Mouse (Mus musculus): ENCODE measurements around the gene Mier2.

Mier2 gene

DNA sequence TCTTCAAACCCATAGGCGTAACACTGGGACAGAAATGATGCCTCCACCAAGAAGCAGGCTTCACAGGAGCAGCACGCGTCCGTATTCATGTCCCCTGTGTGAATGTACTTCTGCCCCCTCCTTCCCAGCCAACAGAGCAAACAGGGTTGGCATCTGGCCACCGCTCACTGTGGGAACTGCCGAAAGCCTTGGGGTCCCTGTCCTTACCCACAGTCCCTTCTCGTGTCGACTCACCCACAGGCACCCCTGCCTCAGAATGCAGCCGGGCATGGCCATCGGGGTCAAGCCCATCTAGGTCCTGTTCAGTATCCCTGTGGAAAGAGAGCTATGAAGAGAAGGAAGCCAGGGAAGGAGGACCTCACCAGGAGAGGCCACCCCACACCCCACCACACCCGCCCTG, 12.8 kb downstream of the Mier2 start:
- no peak for ATAC-seq (ENCODE audit: insufficient number of reproducible peaks, low FRiP score, low TSS enrichment)

DNA sequence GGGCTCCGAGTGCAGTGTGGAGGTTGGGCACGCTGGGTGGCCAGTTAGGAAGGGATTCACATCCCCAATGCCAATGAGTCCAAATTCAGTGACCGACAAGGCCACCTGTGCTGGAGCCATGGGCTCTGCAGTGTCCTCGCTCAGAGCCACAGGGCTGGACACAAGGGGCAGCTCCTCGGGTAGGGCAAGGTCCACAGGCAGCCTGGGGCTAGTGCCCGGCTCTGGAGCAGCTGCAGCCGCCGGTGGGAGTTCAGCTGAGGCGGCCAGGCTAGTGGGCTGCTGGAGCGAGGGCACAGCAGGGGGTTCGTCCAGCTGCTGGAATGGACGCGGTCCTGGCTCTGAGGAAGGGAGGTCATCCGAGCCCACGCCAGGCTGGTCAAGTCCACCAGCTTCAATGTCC, 13.5 kb downstream of the Mier2 start:
- no peak for ATAC-seq (ENCODE audit: insufficient number of reproducible peaks, low FRiP score, low TSS enrichment)

GRCm38 (mm10) chr10:79540746-79541145, 14.3 kb downstream of the Mier2 start:
- ATAC-seq (ENCODE audit: insufficient number of reproducible peaks, low FRiP score, low TSS enrichment), result no peak

DNA sequence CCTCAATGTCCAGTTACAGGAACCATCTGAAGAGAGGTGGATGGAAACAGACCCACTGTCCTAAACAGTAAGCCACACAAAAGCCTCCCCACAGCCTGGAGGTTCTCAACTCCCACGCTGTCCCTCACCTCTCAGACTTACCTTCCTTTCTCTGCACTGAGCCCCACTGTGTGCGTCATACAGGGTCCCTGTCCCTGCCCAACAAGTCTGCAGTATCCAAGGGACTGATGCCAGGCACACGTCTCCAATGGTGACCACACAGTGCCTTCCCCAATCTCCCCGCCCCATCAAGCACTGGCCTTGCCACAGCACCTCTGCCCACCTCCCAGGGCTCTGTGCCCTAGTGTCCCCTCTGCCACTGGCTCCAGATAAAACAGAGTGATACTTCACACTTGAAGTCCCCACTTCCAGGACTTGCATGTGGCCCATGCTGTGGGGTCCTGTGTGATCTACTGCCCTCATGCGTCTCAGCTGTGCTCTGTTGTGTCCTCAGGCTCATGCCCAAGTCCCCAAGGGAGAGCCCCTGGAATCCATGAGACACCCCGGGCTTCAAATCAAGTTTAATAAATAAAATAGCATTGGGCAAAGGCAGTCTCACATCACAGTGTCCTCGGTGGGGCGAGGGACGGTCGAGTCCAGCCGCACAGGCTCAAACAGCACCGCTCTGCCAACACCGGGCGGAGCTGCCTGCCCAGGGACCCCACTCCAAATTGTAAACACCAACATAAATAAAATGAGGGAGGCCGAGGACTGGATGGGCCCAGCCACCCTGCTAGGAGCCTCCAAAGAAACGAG, 15.1 kb downstream of the Mier2 start:
- no peak for ATAC-seq (ENCODE audit: insufficient number of reproducible peaks, low FRiP score, low TSS enrichment)

DNA sequence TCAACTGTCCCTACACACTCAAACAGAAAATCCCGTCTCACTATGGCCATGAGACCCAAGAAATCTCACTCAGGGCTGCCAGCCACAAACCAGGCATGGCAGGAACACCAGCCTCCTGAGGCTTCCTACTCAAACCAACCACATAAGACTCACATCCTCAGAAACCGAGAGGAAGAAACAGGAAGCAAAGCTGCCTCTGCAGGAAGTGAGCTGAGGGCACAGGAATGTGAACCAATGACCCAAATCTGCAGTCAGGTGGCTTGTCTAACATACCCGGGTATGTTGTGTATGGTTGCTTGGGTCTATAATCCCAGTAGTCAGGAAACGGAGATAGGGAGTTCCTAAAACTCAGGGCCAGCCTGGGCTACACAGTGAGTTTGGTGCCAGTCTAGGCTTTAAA, 16.1 kb downstream of the Mier2 start:
- no peak for ATAC-seq (ENCODE audit: insufficient number of reproducible peaks, low FRiP score, low TSS enrichment)

DNA sequence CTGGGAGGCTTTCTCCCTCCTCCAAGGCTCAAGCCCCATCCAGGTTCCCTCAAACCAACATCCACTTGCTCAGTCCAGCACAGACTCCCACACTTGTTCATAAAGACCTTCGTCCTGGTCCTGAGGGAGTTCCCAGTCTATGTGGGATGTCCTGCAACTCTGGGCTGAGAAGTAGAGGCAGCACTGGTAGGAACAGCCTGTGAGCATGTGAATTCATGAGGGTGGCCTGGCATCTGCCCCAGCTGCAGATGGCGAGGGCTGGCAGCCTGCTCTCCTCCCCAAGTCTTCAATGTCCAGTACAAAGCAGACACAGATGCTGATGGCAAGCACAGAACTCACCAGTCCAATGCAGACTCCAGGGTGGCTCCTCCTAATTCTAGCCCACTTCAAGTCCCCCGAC, 16.7 kb downstream of the Mier2 start:
- ATAC-seq (ENCODE audit: insufficient number of reproducible peaks, low FRiP score, low TSS enrichment), result no peak

DNA sequence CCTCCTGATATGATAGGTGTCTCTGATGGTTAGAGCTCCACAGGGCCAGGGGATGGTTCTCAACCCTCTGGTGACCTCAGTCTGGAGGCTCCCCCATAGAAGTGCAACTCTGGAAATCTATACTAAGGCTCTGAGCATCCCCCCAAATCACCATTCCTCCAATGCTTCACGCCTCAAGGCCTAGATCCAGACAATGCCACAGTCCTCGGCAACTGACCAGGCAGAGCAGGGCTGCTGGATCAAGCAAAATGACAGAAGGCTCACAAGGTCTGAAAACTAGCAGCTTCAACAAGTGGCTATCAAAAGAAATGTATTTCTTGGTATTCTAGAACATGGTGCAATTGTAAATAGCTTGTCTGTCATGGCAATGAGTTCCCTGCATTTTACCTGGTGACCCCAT, 17.2 kb downstream of the Mier2 start:
- ATAC-seq (ENCODE audit: insufficient number of reproducible peaks, low FRiP score, low TSS enrichment), result no peak

DNA sequence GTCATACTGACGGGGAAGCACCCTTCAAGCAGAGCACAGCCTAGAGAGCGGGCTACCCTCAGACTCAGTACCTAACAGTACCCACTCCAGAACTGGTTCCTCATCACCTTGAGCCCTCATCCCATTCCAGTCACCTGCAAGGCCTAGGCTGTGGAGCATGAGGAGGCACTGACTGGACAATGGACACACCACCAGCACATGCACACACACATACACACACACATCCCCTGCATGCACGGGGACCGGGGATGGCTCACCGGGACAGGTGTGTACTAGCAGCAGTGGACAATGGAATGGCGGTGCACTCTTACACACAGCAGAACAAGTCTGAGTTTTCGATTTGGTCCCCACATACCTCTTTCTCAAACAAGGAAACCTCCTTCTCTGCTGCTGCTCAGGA, 17.7 kb downstream of the Mier2 start:
- no peak for ATAC-seq (ENCODE audit: insufficient number of reproducible peaks, low FRiP score, low TSS enrichment)

GRCm38 (mm10) chr10:79536461-79537080, 18.4 kb downstream of the Mier2 start:
- ATAC-seq (ENCODE audit: insufficient number of reproducible peaks, low FRiP score, low TSS enrichment), result no peak

DNA sequence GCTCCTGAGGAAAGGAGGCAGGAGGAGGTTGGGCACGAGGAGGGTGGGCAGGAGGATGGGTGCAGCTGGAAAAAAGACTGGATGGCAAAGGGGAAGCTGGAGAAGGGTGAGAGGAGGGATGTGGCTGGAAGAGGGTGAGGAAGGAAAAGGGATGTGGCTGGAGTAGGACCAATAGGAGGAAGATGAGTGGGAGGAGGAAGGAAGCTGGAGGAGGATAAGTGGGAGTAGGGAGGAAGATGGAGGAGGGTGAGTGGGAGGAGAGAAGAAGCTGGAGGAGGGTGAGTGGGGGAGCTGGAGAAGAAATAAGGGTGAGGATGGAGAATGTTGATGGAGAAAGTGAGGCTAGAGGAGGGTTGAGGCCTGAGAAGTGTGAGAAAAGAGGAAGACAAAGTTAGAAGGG, 19.6 kb downstream of the Mier2 start:
- ATAC-seq (ENCODE audit: insufficient number of reproducible peaks, low FRiP score, low TSS enrichment), result no peak

DNA sequence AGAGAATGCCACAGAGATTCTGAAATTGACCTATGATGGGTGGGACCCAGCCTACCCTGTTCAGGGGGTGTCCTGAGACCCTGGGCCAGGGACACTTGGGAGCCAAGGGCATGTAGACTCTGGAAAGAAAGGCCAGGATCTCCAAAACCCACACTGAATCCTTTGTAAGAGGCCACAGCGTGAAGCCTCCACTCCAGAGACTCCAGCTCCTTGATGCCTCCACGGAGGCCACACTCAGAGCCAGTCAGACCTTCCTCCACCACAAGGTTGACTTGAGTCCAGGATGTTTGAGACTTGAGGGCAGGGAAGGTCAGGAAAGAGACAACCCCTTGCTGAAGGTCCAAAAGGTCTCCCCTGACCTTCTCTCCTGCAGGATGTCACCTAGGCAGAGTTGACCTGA, 20.6 kb downstream of the Mier2 start:
- ATAC-seq (ENCODE audit: insufficient number of reproducible peaks, low FRiP score, low TSS enrichment), result no peak

GRCm38 (mm10) chr10:79533126-79533911, 21.7 kb downstream of the Mier2 start, which contains the start of gene Plpp2:
Plpp2 (minus strand) TSS chr10:79533796.
- ATAC-seq (ENCODE audit: insufficient number of reproducible peaks, low FRiP score, low TSS enrichment), result peak; percentile 38; the same call in 1 of the 2 replicates

DNA sequence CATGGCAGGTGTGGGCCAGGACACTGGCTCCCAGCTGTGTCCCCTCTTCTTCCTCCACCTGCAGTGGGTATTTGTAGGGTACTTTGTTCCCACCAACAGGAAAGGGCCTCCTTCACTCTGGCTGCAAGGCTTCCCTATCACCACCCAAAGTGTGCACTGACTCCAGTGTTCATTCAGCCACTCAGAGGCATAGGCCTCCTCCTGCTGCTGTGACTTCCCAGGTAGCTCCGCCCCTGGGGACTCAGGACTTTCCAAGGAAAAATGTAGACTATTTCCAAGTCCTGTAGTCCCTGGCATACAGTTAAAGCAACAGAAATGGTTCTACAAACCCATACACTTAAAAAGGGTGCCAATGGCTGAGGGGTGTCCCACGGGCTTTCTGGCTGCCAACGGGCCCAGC, 22.3 kb downstream of the Mier2 start:
- ATAC-seq (ENCODE audit: insufficient number of reproducible peaks, low FRiP score, low TSS enrichment), result no peak

GRCm38 (mm10) chr10:79531593-79531992, 23.4 kb downstream of the Mier2 start:
- no peak for ATAC-seq (ENCODE audit: insufficient number of reproducible peaks, low FRiP score, low TSS enrichment)

- no peak for ATAC-seq (ENCODE audit: insufficient number of reproducible peaks, low FRiP score, low TSS enrichment)
Measured at GRCm38 (mm10) chr10:79530721-79531120, 24.3 kb downstream of the Mier2 start.

DNA sequence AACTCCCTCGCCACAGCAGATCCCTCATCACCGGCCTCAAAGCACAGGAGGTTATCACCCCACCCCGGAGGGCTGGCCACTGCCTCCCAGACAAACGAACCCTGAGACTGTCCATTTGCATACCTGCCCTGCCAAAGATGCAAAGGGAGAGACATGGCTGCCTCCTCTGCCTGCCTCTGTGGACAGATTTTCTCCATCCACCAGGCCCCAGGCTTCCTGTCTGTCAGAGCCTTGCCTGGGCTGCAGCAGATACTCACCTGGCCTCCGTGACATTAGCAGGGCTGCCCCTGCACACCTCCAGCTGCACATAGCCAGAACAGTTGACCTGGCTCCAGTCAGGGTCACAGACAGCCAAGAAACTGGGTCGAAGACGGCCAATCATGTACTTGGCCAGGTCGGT, 24.8 kb downstream of the Mier2 start:
- no peak for ATAC-seq (ENCODE audit: insufficient number of reproducible peaks, low FRiP score, low TSS enrichment)

GRCm38 (mm10) chr10:79528081-79528480, 26.9 kb downstream of the Mier2 start:
- no peak for ATAC-seq (ENCODE audit: insufficient number of reproducible peaks, low FRiP score, low TSS enrichment)

DNA sequence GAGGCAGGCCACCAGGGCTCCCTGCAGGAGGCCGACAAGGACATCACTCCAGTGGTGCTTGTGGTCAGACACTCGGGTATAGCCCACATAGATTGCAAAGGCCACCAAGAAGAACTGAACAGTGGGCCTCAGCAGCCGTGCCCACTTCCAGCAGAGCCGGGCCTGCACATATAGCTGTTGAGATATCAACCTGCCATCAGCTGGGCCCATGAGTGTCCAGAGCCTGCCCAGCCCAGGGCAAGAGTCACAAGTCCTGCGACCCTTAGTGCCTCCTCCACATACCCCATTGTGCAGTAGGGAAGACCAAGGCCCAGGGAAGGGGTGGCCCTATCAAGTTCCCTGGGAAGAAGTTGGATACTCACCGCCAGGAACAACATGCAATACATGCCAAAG, 27.6 kb downstream of the Mier2 start:
- ATAC-seq (ENCODE audit: insufficient number of reproducible peaks, low FRiP score, low TSS enrichment), result no peak

DNA sequence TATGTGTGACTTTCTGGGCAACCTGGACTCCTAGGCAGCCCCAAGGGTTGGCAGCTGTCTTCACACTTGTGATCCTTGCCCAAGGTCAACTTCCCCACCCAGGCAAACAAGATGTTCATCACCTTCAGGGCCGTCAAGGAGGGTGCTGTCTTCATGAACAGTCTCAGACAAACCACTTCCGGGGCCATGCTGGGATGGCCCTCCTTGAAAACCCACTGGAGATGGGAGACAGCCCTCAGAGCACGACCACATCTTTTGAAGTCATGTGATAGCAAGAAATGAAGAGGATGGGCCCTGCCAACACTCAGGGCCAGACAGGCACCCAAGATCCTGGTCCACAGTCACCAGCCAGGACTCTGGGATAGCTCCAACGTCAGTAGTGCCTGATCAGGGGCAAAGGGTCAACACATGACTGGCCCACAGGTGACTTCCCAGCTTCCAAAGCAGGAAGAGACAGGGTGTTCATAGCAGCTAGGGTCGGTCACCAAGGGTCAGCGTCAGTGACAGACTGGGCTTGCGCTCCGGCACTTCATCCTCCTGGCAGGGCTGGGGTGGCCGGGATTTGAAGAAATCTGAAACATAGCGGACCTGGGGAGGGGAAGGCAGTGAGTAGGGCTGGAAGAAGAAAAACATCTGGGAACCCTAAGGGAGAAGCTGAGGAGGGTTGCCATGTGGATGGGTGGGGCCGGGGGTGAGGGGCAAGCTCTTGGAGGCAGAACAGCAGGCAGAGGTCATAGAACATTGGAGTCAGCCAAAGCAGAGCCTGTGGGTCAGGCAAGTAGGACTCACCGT, 28.1 kb downstream of the Mier2 start:
- no peak for ATAC-seq (ENCODE audit: insufficient number of reproducible peaks, low FRiP score, low TSS enrichment)

DNA sequence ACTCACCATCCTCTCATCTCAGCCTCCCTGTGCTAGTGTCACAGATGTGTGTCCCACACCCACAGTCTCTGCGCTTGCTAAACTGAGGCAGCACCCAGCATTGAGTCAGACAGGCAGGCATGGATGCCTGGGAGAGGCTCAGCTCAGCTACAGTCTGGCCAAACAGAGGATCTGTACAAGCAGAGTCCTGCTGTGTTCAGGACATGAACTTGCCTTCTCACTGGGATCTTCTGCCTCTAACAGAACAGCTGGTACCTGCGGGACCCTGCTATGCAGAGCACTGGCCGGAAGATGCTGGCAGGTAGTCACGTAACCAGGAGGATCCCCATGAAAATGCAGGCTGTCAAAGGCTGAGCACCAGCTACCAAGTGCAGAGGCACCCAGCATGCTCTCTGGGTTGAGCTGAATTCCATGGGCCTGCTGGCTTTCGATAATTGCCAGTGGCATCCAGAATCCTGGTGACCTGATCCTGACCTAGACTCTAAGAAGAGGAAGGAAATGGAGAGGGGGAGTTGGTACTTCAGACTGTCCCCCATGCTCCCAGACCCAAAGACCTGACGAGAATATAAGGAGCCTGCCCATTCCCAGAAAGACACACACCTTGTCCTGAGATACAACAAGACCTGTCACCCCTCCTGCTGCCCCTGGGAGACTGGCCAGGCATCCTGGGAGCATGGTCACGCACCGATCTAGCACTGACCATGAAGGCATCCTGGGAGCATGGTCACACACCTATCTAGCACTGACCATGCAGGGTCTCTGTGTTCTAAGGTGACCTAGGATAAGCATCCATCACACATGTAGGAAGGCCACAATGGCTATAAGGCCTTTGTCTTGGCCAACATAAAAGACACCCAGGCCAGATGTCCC, 29.3 kb downstream of the Mier2 start:
- no peak for ATAC-seq (ENCODE audit: insufficient number of reproducible peaks, low FRiP score, low TSS enrichment)

All from cerebellum, adult (tissue).